Comparison of ENCODE assay signal across 8 mouse cellular contexts in the genomic region with DNA sequence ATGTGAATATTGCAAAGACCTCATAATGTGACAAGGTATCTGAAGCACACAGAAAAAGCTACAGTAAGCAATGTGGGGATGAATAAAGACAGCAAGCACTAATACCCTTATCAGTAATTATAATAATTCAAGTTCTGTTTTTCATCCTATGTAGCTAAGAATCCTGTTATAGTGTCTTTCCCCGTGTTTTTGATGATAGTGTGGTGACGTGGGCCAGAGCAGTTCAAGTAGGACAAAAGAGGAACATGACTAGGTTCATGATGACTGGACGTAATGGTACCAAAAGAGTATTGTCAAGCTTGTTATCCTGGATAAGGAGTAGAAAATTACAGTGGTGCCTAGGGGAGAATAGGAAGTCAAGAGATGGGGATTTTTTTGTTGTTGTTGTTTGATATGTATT. TPM values are rescaled to one million over a fixed set of nuclear protein-coding genes. Genes with fewer than 3 reads are reported as not detected.
DNase-seq lines count a peak whose midpoint lies in the region; ATAC-seq and TF ChIP-seq lines count a peak whose summit lies in the region.

No protein-coding gene starts in this region.

- 79% methylated on average over 3 of the region's 3 CpGs for WGBS in hindbrain, embryonic 11.5 days

- H3K36me3 ChIP-seq in ES-Bruce4 (ENCODE audit: control insufficient read depth, insufficient read depth, low read length, poor library complexity, severe bottlenecking) = peaks cover 4% of the 10 kb centered on the region
- H3K36me3 ChIP-seq in hindbrain, embryonic 11.5 days (ENCODE audit: control insufficient read depth, insufficient read depth, low read length) = no peaks in the 10 kb centered on the region

- no peak for ATAC-seq in hindbrain, embryonic 11.5 days (ENCODE audit: low FRiP score)
- 0 out of 2 replicates have a peak, but pooled peaks have one; percentile 10 for ATAC-seq in megakaryocyte-erythroid progenitor cell, adult 5-6 weeks (replicated peaks; ENCODE audit: low FRiP score, low TSS enrichment, poor library complexity, severe bottlenecking)

- intact Hi-C loops in gastrocnemius, postnatal 14 days (cut with DNase I; ENCODE audit: low total_unique reads) = loop anchor here (10.0 kb wide), 1 partner anchor 64 kb away; the partner anchor contains the start of gene Msantd4

- no peak overlapping the region for H3K27ac ChIP-seq in ES-Bruce4 (ENCODE audit: insufficient read depth, low read length)
- no peak overlapping the region for H3K27ac ChIP-seq in hindbrain, embryonic 11.5 days (ENCODE audit: low read depth, low read length)

- H3K4me3 ChIP-seq in ES-Bruce4 (ENCODE audit: low read depth, low read length) = no peak overlapping the region
- H3K4me3 ChIP-seq in hindbrain, embryonic 11.5 days (ENCODE audit: low read depth, low read length) = peak overlapping the region; percentile 52

- no peaks in the 10 kb centered on the region for H3K4me1 ChIP-seq in ES-Bruce4 (ENCODE audit: control insufficient read depth, insufficient read depth, low read length)
- H3K4me1 ChIP-seq in hindbrain, embryonic 11.5 days (replicated peaks; ENCODE audit: control insufficient read depth, insufficient read depth, low read length) = no peaks in the 10 kb centered on the region

- TF ChIP-seq POLR2A in ES-Bruce4 (IDR thresholded peaks at IDR 0.05; ENCODE audit: insufficient read depth, low read length) = no peak

- DNase-seq in embryo, embryonic 10.5 days (ENCODE audit: low spot score) = peak; percentile 5
- no peak for DNase-seq in embryo, embryonic 10 days (ENCODE audit: low spot score)
- DNase-seq in hindbrain, embryonic 11.5 days (ENCODE audit: low spot score) = no peak
- DNase-seq in frontal cortex, postnatal 36 days (ENCODE audit: low spot score in 2 of 2) = no peak
- DNase-seq in cerebellum, adult 11 months = no peak
- no peak for DNase-seq in gastrocnemius, postnatal 14 days

- peak overlapping the region; percentile 67 for H3K9ac ChIP-seq in ES-Bruce4 (ENCODE audit: low read depth, poor library complexity, severe bottlenecking)
- peak overlapping the region; percentile 72; the same call in 1 of the 2 replicates for H3K9ac ChIP-seq in hindbrain, embryonic 11.5 days (ENCODE audit: low read depth, low read length)

- TF ChIP-seq CTCF in ES-Bruce4 (IDR thresholded peaks at IDR 0.05; ENCODE audit: low read depth, low read length) = no peak

- H3K4me2 ChIP-seq in hindbrain, embryonic 11.5 days (replicated peaks; ENCODE audit: low read depth, low read length) = peak overlapping the region; percentile 40; the same call in 1 of the 2 replicates

- H3K27me3 ChIP-seq in ES-Bruce4 (ENCODE audit: control insufficient read depth, insufficient read depth, low read length, poor library complexity, severe bottlenecking) = no peaks in the 10 kb centered on the region
- no peaks in the 10 kb centered on the region for H3K27me3 ChIP-seq in hindbrain, embryonic 11.5 days (ENCODE audit: control insufficient read depth, insufficient read depth, low read length)

- no peaks in the 10 kb centered on the region for H3K9me3 ChIP-seq in ES-Bruce4 (replicated peaks; ENCODE audit: control insufficient read depth, insufficient read depth, low read length, poor library complexity, severe bottlenecking)
- H3K9me3 ChIP-seq in hindbrain, embryonic 11.5 days (ENCODE audit: control insufficient read depth, low read length) = no peaks in the 10 kb centered on the region

- no peak for TF ChIP-seq EP300 in ES-Bruce4 (IDR thresholded peaks at IDR 0.05; ENCODE audit: insufficient read depth, low read depth, low read length)

RNA-seq across cellular contexts. Expression of gene Kbtbd3, which starts 1.1 kb away (rescaled TPM):
- 2.0 and 2.7 TPM in 2 replicates for polyA plus RNA-seq in ES-Bruce4 (2011; ENCODE audit: insufficient read depth, insufficient read length, low read depth, missing spikeins)
- polyA plus RNA-seq in hindbrain, embryonic 11.5 days (2014; fragmentation: Nextera tagmentation; extraction: Ambion mirVana) = 8.1 and 9.2 TPM in 2 replicates
- total RNA-seq in megakaryocyte-erythroid progenitor cell, adult 5-6 weeks (2014; fragmentation: Nextera tagmentation) = 2.5 and 5.0 TPM in 2 replicates
- 1.6 and 4.8 TPM in 2 replicates for total RNA-seq in megakaryocyte-erythroid progenitor cell, adult 5-6 weeks (2017)
- total RNA-seq in gastrocnemius, postnatal 14 days (2021) = 1 to 10 TPM; 3.3 to 3.5 TPM

RNA-seq across cellular contexts. Expression of gene Aasdhppt, which starts 1.4 kb away (rescaled TPM):
- polyA plus RNA-seq in ES-Bruce4 (2011; ENCODE audit: insufficient read depth, insufficient read length, low read depth, missing spikeins) = 43.2 and 49.0 TPM in 2 replicates
- polyA plus RNA-seq in hindbrain, embryonic 11.5 days (2014; fragmentation: Nextera tagmentation; extraction: Ambion mirVana) = 35.8 and 37.6 TPM in 2 replicates
- 39.4 and 39.9 TPM in 2 replicates for total RNA-seq in megakaryocyte-erythroid progenitor cell, adult 5-6 weeks (2014; fragmentation: Nextera tagmentation)
- total RNA-seq in megakaryocyte-erythroid progenitor cell, adult 5-6 weeks (2017) = 38.5 and 40.7 TPM in 2 replicates
- total RNA-seq in gastrocnemius, postnatal 14 days (2021) = 10 to 100 TPM; 10.8 to 12.3 TPM
